Mouse (Mus musculus) limb, embryonic 12.5 days (tissue): ENCODE results near the gene Gpr108. TPM values are rescaled to one million over a fixed set of nuclear protein-coding genes. Genes with fewer than 3 reads are reported as not detected.
A peak's percentile ranks its signal among the peaks of the same experiment; 100 is the strongest.

Source experiments
- ATAC-seq: fragments of 200-750 bp; cut with Nextera tagmentation; 2 replicates; pipeline ENCODE4 v1.8.0; 2017; ENCODE audit warnings: low read depth, moderate TSS enrichment; ENCODE audit not compliant: insufficient number of reproducible peaks, insufficient read depth, low FRiP score, low TSS enrichment
- H3K27ac ChIP-seq: fragments of 300-500 bp; sonication (generic); 2 replicates; pipeline ENCODE4 v1.5.1; 2016; ENCODE audit warnings: mild to moderate bottlenecking, moderate library complexity
- H3K27me3 ChIP-seq: fragments of 300-500 bp; sonication (generic); 2 replicates; pipeline ENCODE4 v1.6.1; 2016; ENCODE audit warnings: mild to moderate bottlenecking, moderate library complexity
- H3K36me3 ChIP-seq: fragments of 300-500 bp; sonication (generic); 2 replicates; pipeline ENCODE4 v1.6.1; 2016; ENCODE audit warnings: mild to moderate bottlenecking, moderate library complexity
- H3K4me1 ChIP-seq: fragments of 300-500 bp; sonication (generic); replicated peaks from 2 replicates; pipeline ENCODE4 v1.6.1; 2016
- H3K4me2 ChIP-seq: fragments of 300-500 bp; sonication (generic); 2 replicates; pipeline ENCODE4 v1.6.1; 2016; ENCODE audit warnings: mild to moderate bottlenecking, moderate library complexity
- H3K4me3 ChIP-seq: fragments of 300-500 bp; sonication (generic); replicated peaks from 2 replicates; pipeline ENCODE4 v1.5.1; 2016; ENCODE audit warnings: mild to moderate bottlenecking
- H3K9ac ChIP-seq: fragments of 300-500 bp; sonication (generic); replicated peaks from 2 replicates; pipeline ENCODE4 v1.6.1; 2016; ENCODE audit warnings: mild to moderate bottlenecking, moderate library complexity
- H3K9me3 ChIP-seq: fragments of 300-500 bp; sonication (generic); 2 replicates; pipeline ENCODE4 v1.6.1; 2016; ENCODE audit warnings: mild to moderate bottlenecking, moderate library complexity
- WGBS: fragments of 180-500 bp; shearing (Covaris S2); methylation state at CpG from one replicate; pipeline ENCODE4 v1.1.7; 2016; 5-methylcytosine and 5-hydroxymethylcytosine counted together
- polyA plus RNA-seq: library from polyadenylated mRNA; unstranded; fragments of >200 nt; fragmentation: Nextera tagmentation; extraction: Ambion mirVana; gene quantifications from 2 replicates; pipeline ENCODE4 v1.2.1, GENCODE M21; 2016

Gpr108 gene
- polyA plus RNA-seq, 1 experiment from 2014 or later, result 30.0 TPM

DNA sequence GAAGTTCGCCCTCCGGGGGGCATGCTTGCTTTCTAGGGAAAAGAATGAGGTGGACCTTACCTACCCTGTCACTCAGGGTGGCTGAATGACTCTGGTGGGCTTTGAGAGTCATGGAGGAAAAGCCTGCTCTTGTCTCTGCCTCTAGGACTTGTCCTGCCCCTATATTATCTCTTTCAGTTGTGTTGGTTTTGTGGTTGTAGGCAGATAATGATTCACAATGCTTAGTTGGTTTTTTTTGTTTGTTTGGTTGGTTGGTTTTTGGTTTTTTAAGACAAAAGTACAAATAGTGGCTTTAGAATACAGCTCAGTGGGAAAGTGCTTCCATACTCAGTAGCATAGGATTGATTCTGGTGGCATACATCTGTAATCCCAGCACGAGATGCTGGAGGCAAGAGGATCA lies 19.4 kb downstream of the Gpr108 start:
- ATAC-seq, result no peak
- no peak overlapping the region for H3K9ac ChIP-seq
- 87% methylated on average over 3 of the region's 3 CpGs for WGBS

DNA sequence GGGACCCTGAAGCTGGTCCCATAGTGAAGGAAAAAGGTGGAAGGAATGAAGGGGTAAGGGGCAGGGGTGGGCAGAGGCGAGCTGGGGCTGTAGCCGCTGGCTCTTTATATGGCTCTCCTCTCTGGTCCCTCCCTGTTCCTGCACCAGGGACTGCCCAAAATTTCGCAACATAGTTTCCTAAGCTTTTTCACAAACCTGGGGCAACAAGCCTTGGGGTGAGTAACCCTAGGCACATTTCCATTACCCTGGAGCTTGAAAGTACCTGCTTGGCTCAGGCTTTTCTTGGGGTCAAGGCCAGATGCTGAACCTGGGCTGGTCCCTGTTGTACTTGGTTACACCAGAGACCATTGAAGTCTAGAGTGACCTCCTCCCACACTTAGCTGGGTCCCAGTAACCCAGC lies 20.2 kb downstream of the Gpr108 start, which contains the start of gene C3:
TSS of gene C3 (minus strand) at position 123 of the 400 bp plus-strand sequence.
- Histone ChIP-seq H3K36me3 (no peaks in the 10 kb centered on the region), H3K27ac (no peak within 1 kb of the TSS), H3K4me3 (no peak within 1 kb of the TSS), H3K9ac (no peak within 1 kb of the TSS), H3K4me2 (no peak within 1 kb of the TSS), H3K27me3 (peaks cover 40% of the 10 kb centered on the region), H3K4me1 (no peaks in the 10 kb centered on the region), H3K9me3 (no peaks in the 10 kb centered on the region)
- ATAC-seq, result no peak
- 78% methylated on average over 3 of the region's 3 CpGs for WGBS

More for the DNA sequence above, 19.4 kb downstream of the Gpr108 start:
- Histone ChIP-seq H3K27me3 (peaks cover 32% of the 10 kb centered on the region), H3K4me2 (no peak overlapping the region), H3K4me3 (no peak overlapping the region), H3K36me3 (no peaks in the 10 kb centered on the region), H3K27ac (no peak overlapping the region), H3K9me3 (no peaks in the 10 kb centered on the region), H3K4me1 (no peaks in the 10 kb centered on the region)

DNA sequence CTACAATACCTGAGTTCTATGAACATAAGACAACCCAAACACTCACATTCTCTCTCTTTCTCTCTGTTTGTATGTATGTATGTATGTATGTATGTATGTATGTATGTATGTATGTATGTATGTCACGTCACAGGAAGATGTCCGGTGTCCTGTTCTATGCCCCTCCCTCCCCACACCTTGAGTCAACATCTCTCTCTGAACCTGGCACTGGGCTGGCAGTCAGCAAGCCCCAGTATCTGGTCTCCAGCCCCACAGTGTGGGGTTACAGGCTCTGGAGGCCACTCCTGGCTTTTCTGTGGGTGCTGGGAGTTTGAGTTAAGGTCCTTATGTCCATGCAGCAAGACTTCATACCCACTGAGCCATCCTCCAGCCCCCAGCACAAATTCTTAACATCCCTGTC lies 20.8 kb downstream of the Gpr108 start:
- H3K9ac ChIP-seq, result no peak overlapping the region
- no peak overlapping the region for H3K4me3 ChIP-seq
- no peak for ATAC-seq
- H3K4me2 ChIP-seq, result no peak overlapping the region
- no peaks in the 10 kb centered on the region for H3K4me1 ChIP-seq
- no peaks in the 10 kb centered on the region for H3K36me3 ChIP-seq
- H3K27me3 ChIP-seq, result peaks cover 44% of the 10 kb centered on the region
- H3K27ac ChIP-seq, result no peak overlapping the region
- no peaks in the 10 kb centered on the region for H3K9me3 ChIP-seq
- 82% methylated on average over 2 of the region's 2 CpGs for WGBS

DNA sequence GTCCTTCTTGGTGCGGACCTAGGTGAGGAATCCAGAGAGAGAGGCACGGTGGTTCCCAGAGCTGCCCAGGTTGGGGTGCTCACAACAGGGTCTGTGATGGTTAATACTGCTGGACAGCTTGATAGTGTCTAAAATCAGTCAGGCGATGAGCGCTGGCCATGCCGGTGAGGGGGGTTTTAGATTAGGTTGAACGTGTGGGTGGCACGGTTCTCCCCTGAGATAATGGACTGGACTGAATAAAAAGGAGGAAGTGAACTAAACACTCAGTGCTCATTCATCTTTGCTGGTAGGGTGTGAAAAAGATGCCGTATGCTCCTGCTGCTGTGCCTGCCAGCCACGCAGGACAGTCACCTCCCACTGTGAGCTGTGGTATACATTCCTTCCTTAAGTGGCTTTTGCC lies 24.9 kb downstream of the Gpr108 start:
- peaks cover 48% of the 10 kb centered on the region for H3K27me3 ChIP-seq
- no peaks in the 10 kb centered on the region for H3K9me3 ChIP-seq
- H3K27ac ChIP-seq, result no peak overlapping the region
- WGBS, result 79% methylated on average over 9 of the region's 9 CpGs
- no peak for ATAC-seq
- H3K4me2 ChIP-seq, result no peak overlapping the region
- H3K4me3 ChIP-seq, result no peak overlapping the region
- no peaks in the 10 kb centered on the region for H3K4me1 ChIP-seq
- no peak overlapping the region for H3K9ac ChIP-seq
- no peaks in the 10 kb centered on the region for H3K36me3 ChIP-seq

DNA sequence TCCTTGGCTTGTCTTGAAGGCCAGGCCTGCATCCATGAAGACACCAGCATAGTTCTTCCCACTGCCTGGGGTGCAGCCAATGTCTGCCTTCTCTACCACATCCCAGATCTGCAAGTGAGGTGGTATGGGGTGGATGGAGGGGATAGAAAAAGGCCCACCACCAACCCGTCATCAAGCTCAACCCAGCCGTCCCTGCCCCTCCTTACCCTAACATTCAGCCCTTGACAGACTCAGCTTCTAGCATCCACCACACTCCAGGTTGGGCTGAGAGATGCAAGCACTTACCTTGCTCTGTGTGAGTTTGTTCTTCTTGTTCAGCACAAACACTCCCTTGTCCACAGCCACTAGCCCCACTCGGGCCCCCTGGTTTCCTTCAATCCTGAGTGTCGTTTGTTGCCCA lies 26.3 kb downstream of the Gpr108 start:
- 72% methylated on average over 4 of the region's 4 CpGs for WGBS
- no peaks in the 10 kb centered on the region for H3K4me1 ChIP-seq
- H3K27ac ChIP-seq, result no peak overlapping the region
- peaks cover 55% of the 10 kb centered on the region for H3K27me3 ChIP-seq
- H3K4me2 ChIP-seq, result no peak overlapping the region
- no peaks in the 10 kb centered on the region for H3K9me3 ChIP-seq
- no peak for ATAC-seq
- no peak overlapping the region for H3K4me3 ChIP-seq
- H3K9ac ChIP-seq, result no peak overlapping the region
- no peaks in the 10 kb centered on the region for H3K36me3 ChIP-seq

DNA sequence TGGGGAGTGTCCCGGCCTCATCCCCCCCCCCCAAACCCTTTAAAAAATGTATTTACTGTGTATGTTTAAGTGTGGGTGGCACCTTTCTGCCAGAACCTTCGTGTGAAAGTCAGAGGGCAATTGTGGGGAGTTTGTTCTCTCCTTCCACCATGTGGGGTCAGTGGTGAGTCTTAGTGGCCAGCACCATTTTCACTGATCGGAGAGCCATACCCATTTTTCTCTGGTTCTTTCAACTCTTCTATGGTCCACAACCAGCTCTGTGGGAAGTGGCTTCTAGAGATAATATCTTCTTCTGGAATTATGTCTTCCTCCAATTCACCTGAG lies 28.4 kb downstream of the Gpr108 start:
- Histone ChIP-seq H3K36me3 (no peaks in the 10 kb centered on the region), H3K9ac (no peak overlapping the region), H3K27me3 (peaks cover 40% of the 10 kb centered on the region), H3K27ac (no peak overlapping the region), H3K9me3 (no peaks in the 10 kb centered on the region), H3K4me1 (no peaks in the 10 kb centered on the region), H3K4me2 (no peak overlapping the region), H3K4me3 (no peak overlapping the region)
- ATAC-seq, result no peak
- 22% methylated on average over 3 of the region's 3 CpGs for WGBS

DNA sequence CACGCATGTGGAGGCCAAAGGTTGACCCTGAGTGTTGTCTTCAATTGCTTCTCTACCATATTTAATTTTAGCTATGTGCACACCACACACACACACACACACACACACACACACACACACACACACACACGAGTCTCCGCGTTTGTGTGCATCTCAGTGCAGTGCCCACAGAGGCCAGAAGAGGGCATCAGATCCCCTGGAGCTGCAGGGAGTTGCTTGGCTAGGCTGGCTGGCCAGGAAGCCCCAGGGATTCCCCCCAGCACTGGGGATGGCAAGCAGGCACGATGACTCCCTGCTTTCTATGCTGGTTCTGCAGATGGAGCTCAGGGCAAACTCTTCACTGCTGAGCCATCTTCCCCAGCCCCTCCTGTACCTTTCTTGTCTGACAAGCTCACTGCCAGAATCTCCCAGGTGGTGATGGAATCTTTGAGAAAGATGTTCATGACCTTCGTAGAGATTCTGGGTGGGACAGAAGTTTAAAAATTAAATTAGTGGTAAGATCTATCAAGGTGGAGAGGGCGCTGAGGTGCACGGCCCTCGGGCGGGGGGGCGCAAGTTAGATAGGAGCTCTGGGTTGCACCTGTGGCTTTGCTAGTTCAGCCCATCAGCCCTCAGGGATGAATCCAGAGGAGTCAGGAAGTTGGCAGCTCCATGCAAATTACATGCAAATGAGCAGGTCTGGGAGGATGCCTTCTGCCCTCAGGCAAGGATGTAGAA lies 28.9 kb downstream of the Gpr108 start:
- Histone ChIP-seq H3K9me3 (no peaks in the 10 kb centered on the region), H3K36me3 (no peaks in the 10 kb centered on the region), H3K27ac (no peak overlapping the region), H3K4me2 (no peak overlapping the region), H3K27me3 (peaks cover 35% of the 10 kb centered on the region), H3K4me3 (no peak overlapping the region), H3K4me1 (no peaks in the 10 kb centered on the region), H3K9ac (no peak overlapping the region)
- no peak for ATAC-seq
- 24% methylated on average over 11 of the region's 11 CpGs for WGBS

DNA sequence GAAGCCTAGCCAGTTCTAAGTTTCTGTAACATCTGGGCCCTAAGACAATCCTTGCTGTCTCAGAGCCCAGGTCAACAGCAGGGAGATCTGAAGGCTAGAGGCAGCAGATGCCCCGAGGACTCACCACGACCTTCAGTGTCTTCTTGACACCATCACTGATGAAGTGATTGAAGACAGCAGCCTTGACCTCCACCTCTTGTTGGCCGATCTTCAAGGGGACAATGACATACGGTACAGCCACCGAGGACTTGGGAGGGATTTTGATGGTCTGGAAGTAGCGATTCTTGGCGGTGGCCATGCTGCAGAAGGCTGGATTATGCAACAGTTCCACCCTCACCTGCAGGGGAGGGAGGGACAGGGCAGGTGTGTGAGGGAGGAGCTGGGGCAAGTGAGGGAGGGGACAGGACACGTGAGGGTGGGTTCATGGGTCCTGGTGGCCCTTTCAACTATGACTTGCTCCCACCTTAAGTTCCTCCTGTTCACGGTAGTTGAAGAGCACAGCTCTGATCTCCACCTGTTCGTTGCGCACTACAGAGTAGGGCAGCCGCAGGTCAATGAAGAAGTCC lies 29.8 kb downstream of the Gpr108 start:
- no peaks in the 10 kb centered on the region for H3K36me3 ChIP-seq
- no peak; the same call in 1 of the 2 replicates for ATAC-seq
- peaks cover 31% of the 10 kb centered on the region for H3K27me3 ChIP-seq
- H3K4me3 ChIP-seq, result no peak overlapping the region
- no peak overlapping the region for H3K27ac ChIP-seq
- no peak overlapping the region for H3K4me2 ChIP-seq
- no peaks in the 10 kb centered on the region for H3K9me3 ChIP-seq
- no peak overlapping the region for H3K9ac ChIP-seq
- WGBS, result 72% methylated on average over 12 of the region's 12 CpGs
- H3K4me1 ChIP-seq, result no peaks in the 10 kb centered on the region

DNA sequence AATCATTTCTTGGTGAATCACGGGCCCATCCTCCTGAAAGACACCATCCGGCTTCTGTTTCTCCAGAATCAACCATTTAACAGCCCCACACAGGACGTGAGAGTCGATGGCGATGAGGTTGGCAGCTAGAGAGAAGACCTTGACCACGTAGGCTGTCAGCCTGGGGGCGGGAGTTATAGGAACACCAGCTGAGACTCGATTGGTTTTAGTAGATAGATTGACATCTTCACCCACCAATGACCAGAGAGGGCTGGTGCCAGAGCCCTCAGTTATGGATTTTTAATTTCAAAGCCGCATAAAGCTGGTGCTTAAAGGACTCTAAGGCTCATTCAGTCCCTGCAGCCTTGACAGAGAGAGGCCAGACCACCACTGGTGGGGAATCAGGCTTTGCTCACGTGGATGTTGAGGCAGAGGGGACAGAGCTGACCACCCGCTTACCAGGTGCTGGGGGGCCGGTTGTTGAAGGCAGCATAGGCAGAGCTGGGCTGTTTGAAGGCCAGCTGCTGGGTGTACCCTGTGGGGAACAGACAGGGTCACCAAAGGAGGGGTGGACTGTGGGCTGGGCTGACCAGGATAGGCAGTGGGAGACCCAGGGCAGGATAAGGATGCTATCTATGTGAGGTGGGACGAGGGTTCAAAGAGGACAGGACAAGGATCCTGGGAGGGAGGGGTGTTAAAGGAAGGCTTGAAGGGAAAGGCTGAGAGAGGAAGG lies 33.4 kb downstream of the Gpr108 start:
- Histone ChIP-seq H3K9me3 (0 out of 2 replicates have a peak, but pooled peaks cover 3% of the 10 kb centered on the region), H3K4me2 (no peak overlapping the region), H3K27ac (no peak overlapping the region), H3K36me3 (no peaks in the 10 kb centered on the region), H3K4me3 (no peak overlapping the region), H3K27me3 (peaks cover 12% of the 10 kb centered on the region; the same call in 1 of the 2 replicates), H3K4me1 (no peaks in the 10 kb centered on the region), H3K9ac (no peak overlapping the region)
- 53% methylated on average over 13 of the region's 13 CpGs for WGBS
- ATAC-seq, result 0 out of 2 replicates have a peak, but pooled peaks have one; percentile 9

DNA sequence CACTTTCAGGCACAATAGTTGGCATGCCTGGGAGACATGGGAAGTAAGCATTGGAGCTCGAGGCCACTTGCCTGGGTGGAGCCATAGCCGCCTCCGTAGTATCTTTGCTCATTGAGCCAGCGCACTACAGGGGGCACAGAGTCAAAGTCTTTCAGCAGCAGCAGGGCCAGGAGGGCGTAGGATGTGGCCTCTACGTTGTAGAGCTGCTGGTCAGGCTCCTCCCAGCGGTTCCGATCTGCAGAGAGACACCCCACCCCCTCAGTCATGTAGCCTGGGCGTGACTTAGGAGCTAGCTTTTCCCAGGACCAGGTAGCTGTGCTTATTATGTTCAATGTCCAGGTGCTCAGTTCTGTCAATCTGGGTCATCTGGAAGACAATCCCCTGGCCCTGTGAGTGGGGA lies 36.7 kb downstream of the Gpr108 start:
- Histone ChIP-seq H3K9ac (no peak overlapping the region), H3K27me3 (peaks cover 5% of the 10 kb centered on the region; the same call in 1 of the 2 replicates), H3K9me3 (0 out of 2 replicates have a peak, but pooled peaks cover 3% of the 10 kb centered on the region), H3K27ac (no peak overlapping the region), H3K36me3 (no peaks in the 10 kb centered on the region), H3K4me1 (no peaks in the 10 kb centered on the region), H3K4me3 (no peak overlapping the region), H3K4me2 (no peak overlapping the region)
- 67% methylated on average over 9 of the region's 9 CpGs for WGBS
- ATAC-seq, result no peak

DNA sequence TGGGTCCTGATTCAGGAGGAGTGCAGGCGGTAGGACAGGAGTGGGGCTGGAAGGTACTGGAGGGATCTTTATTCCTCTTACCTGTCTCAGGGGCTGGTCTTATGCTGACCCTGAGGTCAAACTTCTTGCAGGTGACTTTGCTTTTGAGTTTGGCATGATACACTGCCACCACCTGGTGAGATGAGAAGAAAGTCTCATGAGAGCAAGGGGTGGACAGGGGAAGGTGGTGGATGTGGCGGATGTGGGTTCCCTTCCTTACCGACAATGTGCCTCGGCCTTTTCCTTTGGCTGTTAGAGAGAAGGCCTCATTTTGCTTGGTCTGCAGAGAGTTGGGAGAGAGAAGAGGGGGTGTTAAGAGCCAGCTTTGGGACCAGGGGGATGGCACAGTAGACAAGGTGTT lies 38.9 kb downstream of the Gpr108 start:
- 0 out of 2 replicates have a peak, but pooled peaks cover 3% of the 10 kb centered on the region for H3K9me3 ChIP-seq
- no peak overlapping the region for H3K4me3 ChIP-seq
- no peaks in the 10 kb centered on the region for H3K4me1 ChIP-seq
- no peaks in the 10 kb centered on the region for H3K36me3 ChIP-seq
- H3K27me3 ChIP-seq, result 0 out of 2 replicates have a peak, but pooled peaks cover 5% of the 10 kb centered on the region
- no peak overlapping the region for H3K27ac ChIP-seq
- H3K9ac ChIP-seq, result no peak overlapping the region
- 68% methylated on average over 4 of the region's 4 CpGs for WGBS
- no peak overlapping the region for H3K4me2 ChIP-seq
- ATAC-seq, result no peak
